Mouse (Mus musculus) v-Abl transformed pro-B cells (cell line): ENCODE measurements at regions not wholly inside any gene's neighbourhood (a gene's known extent, or its start where the extent isn't known, plus 50 kb on each side); places are given as distances from the start of the nearest gene placed in this dataset.
"Not testable (repeated sequence)": the region's sequence is repeated elsewhere in the genome, so short reads cannot be mapped to it uniquely, and the experiment has no call there.

ENCODE experiments used
- in situ Hi-C, 2 experiments: fragments of 400-800 bp; cut with MboI; formaldehyde crosslinking; loops; one replicate each; pipeline ENCODE4 v1.15.1; 2025; ENCODE audit not compliant: unreplicated experiment in 2 of 2

DNA sequence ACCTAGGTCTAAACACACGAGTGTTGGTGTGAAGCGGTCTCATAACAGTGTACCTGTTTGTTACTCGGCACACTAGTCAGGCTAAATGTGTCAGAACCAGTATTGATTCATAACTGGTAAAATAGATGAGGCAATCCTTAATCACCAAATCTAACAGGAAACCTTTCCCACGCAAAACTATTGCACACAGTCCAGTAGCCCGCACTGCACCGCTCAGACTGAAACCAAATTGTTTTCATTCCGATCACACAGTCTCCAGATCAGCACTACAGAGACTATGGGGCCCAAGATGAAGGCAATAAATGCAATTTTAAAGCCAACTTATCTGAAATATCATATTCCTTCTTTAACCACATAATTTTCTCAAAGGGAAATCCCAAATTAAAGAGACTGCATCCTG is 246.1 kb upstream of the Smim15 start:
- in situ Hi-C loops, result no loop called here

DNA sequence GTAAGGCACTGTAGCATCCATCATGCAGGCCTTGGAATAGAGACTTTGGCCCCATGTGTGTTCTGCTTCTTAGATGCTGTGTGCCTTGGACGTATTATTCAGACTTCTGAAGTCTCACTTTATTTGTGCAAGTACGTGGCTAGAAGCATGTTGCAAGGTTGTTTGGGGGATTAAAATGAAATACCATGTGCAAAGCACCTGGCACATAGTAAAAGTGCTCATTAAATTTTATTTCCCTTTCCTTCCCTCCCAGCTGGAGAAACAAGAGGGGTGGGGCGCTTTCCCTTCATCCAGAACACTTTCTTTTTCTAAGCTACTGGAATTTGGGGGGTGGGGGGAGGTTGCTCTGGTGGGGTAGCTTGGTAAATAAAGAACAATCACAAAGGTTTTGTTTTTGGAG is 248.7 kb upstream of the Smim15 start:
- in situ Hi-C loops, result no loop called here

DNA sequence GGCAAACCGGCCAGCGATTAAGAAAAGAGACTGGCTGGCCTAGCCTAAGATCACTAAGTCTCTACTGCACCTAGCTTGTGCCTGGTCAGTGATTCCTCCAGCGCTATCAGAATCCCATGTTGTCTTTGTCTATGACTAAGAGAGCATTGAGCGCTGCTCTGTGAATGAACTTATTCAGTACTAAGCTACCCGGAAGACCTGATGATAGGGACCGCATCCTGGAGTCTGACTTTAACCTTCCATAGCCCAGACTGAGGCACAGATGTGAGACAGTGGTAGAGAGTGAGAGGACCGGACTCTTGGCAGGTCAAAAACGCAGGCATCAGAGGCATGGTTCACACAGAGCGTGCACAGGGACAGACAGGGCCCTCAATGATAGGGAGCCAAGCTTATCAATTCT is 252.5 kb upstream of the Smim15 start:
- in situ Hi-C loops, result no loop called here

DNA sequence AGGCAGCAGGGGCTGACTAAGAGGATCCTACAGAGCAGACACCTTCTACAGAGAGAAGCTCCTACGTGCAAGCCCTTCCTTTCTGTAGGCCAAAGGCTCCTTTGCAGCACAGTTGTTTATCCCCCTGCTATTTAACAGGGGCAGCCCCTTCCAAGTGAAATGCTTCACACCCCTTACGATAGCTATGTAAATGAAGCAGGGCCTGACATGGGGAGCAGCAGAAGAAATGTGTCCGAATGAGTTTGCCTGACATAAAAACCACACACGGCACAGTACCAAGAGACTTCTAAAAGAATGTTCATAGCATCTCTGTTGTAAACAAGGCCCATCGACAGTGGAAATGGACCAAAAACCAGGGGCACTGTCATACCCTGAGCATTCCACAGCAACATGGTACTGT is 259.3 kb upstream of the Smim15 start:
- in situ Hi-C loops, result no loop called here

DNA sequence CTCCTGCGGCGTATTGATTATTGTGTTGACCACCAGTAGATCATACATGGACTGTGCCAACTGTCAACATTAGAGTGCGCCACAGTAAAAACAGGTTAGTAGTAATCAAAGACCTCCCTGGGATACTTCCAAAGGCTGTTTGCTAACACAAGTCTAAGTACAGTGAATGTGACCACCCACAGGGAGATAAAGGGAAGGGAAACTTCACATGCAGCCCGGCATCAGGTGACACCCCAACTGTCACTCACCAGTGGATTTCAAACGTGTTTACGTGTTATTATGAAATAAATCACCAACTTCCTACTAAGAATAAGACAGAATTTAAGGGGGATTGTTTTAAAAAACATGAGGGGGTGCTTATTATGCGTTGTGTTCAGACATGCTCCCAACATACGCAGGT is 262.5 kb upstream of the Smim15 start:
- in situ Hi-C loops, result no loop called here

DNA sequence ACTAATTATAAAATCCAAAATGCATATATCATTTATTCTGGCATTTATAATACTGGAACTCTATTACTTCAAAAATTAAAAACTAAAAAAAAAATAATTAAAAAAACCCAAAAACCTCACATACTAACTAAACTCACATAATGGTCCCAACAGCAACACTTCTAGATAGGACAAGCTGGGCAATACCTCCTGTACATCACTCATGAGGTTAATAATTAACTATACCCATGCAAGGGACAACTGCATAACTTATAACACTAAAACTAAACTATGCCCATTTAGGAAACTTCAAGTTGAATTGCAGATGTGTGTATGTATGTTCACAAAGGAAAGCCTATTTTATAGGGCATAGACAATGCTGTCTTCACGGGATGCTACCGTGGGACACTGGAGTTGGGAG is 263.0 kb upstream of the Smim15 start:
- in situ Hi-C loops, result no loop called here

DNA sequence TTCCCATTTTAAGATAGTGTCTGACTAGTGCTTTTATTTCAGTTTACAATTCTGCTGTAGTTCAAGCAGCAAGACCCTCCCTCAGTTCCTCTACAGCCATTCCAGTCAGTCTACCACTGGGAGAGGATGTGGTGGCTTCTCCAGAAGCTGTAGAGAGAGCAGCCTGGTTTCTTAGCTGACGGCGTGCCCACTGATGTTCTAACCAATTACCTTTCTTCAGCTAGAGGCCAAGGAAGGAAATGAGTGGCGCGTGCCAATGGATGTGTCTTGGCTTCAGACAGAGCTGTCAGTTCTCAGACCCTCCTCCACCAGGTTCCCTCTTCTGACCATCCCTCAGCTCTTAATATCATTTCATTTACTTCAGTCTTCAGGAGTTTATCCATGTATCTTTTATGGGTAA is 264.7 kb upstream of the Smim15 start:
- in situ Hi-C loops, result no loop called here

DNA sequence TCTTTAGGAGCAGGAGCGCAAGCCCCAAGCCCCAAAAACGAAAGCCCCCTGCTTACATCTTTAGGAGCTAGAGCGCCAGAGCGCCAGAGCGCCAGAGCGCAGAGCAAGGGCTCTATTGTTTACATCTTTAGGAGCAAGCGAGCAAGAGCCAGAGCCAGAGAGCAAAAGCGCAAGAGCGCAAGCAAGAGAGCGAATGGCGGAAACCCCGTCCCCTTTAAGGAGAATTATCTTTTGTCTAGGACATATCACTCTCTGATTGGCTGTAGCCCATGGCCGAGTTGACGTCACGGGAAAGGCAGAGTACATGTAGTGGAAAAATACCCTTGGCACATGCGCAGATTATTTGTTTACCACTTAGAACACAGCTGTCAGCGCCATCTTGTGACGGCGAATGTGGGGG is 269.7 kb upstream of the Smim15 start:
- in situ Hi-C loops, result not testable (repeated sequence)

DNA sequence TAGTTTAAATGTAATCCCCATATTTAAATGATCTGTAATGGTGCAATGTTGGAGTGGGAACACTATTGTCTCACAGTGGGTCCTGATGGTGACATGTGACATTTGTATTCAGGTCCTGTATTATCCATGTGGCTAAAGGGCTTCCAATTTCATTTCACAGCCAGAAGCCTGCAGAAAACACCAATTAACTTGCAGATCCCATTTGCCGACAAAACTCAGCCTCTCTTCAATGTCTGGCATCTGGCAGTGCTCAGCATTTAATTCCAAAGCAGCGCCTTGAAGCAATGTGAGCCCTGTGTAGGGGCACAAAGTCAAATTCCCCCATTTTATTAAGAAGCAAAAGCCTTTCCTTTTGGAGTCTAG is 277.0 kb upstream of the Smim15 start:
- in situ Hi-C loops, result no loop called here

DNA sequence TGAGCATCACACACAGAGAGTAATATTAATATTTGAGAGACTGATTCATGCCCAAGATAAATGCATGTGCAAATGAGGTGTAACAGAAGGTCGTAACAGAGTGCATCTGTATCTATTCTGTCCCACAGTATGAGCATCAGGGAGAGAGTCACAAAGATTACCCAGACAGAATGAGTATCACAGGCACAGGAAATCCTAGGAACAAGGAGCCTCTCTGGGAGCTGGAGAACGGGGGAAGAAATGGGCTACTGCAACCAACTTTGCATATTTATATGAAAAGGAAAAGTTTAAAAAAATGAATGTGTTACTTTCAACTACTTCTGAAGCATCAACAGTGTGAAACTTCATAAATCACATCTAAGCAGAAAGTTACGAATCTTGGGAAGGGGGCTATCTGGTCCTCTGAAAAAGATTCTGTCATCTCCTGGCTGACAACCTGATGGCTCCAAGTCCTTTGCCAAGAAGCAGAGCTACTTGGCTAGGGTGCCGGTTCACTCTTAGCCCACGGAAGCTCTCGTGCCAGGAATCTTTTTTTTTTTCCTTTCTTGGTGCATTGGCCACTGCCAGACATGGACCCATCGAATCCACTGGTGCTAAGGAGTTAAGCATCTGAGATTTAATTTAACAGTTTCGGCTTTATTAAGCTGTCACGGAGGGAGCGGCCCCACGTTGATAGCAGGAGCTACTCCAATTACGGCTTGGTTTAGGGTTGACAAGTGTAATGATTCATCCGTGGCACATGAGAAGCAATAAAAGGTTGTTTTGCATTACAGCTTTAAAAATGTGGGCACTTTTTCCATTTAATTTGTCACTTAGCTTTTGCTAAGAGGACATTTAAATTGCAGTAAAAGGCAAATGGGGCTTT is 277.6 kb upstream of the Smim15 start:
- in situ Hi-C loops, result no loop called here

DNA sequence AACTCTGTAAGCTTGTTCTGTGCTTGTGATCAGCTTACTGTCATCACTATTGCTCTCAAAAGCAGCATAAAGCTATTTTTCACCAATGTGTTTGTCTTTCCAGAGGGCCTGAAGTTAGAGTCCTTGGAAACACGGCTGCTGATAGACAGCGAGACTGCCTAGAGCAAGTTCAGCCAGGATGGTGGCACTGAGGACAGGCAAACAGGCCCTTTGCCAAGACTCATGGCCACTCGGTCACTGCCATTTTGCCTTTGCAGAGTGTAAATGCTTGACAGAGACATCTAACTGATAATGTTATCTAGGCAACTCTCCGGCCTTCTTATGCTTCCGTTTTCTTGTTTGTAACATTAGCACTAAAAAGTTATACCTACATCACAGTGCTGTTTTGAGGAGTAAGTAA is 280.3 kb upstream of the Smim15 start:
- in situ Hi-C loops, result no loop called here

DNA sequence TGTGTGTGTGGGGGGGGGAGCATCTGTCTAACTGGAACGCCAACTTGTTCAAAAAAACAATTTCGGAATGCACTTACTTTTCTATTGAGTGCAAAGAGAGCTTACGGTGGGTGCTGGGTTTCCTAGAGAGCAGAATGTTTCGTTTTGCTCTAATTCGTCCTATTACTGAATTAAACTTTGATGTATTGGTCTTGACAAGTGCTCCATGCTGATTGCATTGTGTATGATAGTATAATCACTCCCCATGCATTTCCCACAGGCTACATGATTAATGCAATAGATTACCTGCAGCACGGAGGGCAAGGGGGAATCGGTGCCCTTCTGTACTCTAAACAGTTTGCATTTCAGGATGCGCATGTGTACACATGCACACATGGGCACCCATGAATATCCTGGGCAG is 283.7 kb upstream of the Smim15 start:
- in situ Hi-C loops, result no loop called here

DNA sequence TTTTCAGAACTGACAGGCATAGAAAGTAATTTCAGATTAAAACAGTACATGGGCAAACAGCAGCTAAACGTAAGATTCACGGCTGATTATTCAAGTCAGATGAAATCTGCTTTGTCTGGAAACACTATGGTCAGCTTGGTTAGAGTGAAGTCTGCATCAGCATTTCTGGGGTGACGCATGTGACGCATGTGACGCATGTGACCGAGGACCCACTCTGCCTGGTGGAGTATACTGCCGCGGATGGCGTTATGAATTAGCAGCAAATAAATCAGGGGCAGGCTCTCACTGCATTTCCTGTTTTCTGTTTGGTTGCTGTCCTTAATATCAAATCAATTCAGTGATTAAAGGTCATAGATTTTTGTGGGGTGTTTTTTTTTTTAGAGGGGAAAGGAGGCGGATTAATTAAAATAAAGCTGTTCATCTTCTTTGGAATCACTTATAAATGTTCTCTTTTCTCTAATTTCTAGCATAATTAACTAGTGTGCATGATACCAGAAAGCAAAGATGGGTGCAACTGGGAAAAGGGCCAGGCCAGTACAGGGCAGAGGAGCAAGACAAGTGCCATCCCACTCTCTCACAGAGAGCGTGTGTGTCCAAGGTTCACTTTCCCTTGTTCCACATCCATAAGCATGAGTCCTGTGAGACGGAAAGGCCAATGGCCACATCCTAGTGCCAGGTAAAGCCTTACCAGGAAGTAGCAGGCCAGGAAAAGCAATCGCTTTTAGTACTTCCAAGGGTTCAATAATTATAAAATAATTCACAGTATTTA is 285.7 kb upstream of the Smim15 start:
- in situ Hi-C loops, result no loop called here

DNA sequence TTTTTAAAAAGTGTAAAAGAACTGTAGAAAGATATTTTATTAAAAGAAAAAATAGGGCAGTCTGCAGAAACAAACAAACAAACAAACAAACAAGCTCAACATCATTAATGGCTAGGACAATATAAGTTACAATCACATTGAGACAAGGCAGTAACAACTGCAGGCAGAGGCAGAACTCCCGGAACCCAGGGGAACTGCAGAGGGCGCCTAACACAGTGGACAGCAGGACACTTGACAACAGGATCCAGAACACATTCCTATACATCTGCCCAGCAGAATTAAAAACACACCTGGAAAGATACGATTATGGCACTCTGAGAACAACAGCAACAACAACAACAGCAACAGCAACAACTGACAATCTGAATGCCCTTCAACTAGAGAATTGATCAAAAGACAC is 291.5 kb upstream of the Smim15 start:
- in situ Hi-C loops, result no loop called here

DNA sequence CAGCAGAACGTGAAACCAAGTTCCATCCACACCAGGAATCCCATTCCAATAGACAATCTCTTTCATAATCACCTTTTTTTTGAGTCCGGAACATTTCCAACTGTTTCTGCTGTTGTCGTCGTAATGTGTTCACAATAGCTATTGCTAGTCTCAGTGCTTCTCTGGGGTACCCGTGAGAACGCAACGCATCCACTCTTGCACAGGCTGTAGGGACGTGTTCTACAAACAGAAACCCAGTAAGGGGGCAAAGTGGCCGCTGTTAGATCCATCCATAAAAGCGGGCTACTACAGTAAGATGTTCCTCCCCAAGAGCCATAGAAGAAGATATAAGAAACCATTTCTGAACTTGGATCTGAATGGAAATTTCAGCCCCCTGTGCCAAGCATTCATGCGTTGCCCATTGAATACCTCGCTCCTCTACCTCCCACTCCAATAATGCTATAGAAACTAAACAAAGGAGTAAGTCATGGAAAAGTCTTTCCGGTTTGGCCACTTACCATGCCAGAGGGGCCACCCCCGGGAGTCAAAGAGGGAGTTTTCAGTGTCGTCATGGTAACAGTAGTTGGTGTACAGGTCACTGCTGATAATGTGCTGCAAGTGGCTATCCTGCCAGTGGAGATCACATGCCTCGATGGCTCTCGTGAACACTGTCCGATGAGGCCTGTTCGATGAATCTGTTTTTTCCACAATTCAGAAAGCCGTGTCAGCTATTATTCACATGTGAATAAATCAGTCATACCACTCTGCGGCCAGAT is 300.6 kb upstream of the Smim15 start:
- in situ Hi-C loops, result no loop called here

DNA sequence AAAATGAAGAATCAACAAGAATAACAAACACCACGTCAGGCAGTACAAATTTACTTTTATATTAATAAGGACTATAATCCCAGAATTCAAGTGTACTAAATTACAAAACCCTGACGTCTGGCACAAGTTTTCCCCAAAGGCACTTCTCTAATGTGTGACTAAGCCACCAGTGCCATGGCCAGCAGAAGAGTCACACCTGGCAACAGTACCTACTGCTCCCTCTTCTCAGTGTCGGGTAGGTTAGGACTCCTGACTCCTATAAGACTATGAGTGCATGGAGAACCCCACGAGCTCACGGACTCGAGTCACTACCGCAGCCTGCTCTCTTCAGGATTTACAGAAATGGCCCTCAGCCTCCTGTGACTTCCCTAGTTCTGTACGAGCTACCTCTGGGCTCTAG is 307.7 kb upstream of the Smim15 start:
- in situ Hi-C loops, result no loop called here

DNA sequence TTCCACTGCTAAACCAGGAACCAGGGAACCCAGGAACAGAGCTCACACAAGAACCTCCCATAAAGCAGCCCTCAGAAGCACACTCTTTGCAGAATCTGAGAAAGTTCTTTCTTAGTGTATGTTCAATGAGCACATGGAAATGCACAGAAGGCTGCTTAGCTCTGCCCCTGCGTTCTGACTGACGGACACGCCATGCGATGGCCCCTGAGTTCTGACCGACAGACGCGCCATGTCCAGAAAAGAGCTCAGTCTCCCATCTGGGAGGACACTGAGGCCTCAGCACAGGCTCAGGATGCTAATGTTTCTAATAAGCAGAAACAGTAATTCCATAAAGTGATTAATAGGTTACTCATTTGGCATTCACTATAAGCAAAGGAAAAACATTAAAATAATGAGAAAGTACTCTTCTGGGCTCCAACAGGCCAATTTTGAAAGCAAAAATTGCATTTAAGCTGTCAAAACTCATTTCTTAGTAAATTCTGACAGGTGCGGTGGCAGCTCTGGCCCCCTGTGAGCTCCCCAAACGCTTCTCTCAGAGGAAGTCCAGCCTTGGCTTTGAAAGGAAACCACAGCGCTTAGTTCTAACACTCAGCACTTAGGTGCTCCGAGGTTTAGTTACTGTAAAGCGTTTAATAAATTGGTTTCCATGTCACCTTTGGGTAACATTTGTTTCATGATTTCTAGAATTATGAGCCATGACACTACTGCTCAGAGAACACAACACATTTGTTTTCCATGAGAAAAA is 309.9 kb upstream of the Smim15 start:
- in situ Hi-C loops, result no loop called here

DNA sequence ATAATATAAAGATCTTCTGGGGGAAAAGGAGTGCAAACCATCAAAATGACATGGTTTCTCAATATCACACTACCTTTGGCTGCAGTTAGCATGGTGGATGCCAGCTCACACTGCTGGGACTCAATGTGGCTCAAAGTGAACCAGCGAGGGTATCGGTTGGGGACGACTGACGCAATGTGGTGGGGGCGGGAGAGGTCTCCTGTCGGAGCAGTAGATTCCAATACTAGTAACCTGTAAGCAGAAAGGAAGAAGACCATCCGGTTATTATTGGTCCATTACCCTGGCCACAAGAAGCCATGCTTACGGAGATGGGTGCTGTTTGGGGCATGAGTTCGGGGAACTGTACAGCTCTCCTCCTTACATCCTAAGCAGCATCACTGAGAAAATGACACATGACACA is 313.3 kb upstream of the Smim15 start:
- in situ Hi-C loops, result no loop called here

DNA sequence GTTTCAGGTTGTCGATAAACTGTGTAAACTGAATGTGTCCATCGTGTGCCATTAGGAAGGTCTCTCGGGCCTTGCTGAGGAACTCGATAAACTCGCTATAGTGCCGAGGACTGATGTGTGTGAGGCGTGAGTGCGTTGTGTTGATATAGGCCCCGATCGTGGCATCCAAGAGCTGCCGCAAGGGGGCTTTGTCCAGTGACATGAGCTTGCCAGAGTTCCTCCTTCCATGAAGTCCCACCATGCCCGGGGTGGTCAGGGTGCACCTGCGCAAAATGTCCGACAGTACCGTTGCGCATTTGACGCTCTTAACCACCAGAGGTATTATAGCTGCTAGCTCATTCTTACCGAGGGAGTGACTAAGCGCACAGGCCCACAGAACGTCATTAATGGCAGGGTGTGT is 317.8 kb upstream of the Smim15 start:
- in situ Hi-C loops, result no loop called here

DNA sequence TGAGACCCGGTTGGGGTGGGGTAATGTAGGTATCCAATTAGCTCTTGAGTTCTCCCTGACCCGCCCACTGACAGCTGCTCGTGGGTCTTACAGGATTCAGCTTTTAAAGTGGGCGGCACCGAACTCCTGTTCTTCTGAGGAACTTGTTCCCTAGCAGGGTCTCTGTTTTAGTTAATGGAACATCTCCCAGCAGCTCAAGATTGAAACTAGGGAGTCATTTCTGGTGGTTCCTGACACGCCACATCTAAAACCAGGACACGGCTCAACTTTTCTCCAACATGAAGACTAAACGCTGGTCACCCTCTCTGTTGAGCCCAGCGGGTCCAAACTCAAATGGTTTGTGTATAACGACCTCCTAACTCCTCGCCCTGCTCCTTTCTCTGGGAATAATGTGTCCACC is 322.3 kb upstream of the Smim15 start:
- in situ Hi-C loops, result no loop called here
